Mouse (Mus musculus): ENCODE measurements around the gene Tepp.
A peak's percentile ranks its signal among the peaks of the same experiment; 100 is the strongest.

Gene Tepp

DNA sequence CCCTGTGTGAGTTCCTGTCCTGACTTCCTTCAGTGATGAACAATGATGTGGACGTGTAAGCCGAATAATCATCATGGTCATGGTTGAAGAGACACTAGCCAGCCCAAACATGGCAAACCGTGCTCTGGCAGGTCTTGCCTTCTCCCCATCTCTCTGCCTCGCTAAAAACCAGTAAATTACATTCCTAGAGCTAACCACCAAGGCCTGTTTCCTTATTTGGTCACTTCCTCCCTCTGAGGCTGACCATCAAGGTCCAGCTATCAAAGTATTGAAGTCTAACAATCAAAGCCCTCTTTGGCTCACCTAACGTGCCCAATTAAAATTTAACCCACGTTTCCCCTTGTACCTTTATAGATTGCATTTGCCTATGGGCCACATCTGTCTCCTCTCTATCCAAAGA lies 51.9 kb downstream of the Tepp start:
- no peak for DNase-seq (ENCODE audit: low read depth, low spot score)

DNA sequence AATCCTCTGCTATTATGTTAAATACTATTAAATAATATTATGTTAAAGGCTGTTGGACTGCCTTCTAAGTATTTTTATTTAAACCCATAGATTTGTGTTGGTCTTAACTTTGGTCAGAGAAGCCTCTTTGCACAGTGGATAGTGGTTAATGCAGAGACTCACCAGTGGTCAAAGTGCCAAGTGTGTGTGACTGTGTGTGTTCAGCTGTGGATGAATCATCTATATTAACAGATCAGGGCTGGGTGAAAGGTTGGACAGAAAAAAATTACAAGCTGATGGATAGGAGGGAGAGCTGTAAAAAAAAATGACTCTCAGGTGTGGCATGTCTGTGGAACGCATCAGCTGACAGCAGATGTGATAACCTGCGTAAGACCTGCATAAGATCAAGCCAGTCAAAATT lies 53.5 kb downstream of the Tepp start:
- DNase-seq (ENCODE audit: low read depth, low spot score): peak; percentile 78

DNA sequence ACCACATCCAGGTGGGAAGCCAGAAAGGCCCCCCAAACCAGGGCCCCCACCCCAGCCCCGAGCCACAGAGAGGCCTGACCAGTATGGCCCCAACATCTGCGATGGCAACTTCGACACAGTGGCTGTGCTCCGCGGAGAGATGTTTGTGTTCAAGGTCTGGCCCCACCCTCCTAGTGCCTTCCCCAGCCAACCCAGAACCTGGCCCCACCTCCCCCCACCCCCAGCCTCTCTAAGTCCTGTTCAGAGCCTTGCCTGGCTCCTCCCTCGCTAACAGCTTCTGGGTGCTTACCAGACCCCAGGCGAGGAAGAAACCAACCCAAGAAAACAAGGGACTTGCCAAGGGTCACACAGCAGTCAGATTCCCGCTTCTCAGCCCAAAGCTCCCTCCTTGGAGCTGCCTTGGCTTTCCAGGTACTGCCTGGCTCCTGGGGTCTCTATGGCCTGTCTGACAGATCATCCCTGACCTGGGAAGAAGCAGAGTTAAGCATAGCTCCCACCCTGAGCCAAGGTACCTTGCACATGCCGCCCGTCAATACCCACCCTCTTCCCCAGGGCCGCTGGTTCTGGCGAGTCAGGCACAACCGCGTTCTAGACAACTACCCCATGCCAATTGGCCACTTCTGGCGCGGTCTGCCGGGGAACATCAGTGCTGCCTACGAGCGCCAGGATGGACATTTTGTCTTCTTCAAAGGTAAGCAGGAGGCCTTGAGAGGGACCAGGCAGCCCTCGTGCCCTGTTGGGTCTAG lies 59.4 kb downstream of the Tepp start:
- DNase-seq (ENCODE audit: low read depth, low spot score): no peak

DNA sequence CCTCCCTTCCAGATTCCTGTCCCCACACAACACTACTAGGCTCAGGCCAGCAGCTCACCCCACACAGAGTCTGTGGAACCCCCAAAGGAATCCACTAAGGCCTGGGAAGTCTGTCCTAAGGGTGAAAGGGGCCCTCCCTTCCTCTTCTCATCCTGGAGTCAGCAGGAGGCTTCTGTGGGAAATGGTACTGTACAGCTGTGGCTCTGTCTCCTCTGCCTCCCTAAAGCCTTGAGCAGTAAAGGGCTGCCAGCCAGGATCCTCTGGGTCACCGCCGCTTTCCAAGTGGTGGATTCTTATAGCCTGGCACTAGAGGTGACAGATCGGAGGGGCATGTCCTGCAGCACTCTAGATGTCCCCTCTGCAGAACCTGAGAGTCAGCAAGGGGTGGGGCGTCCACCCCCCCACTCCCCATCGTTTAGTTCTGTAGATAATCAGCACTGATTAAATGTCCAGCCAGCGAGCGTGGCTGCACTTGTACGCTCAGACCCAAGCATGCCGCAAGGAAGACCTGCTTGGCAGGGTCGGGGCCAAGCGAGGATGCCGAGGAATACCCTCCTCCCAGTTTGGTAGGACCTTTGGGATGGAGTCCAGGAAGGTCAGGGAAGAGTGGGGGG lies 63.1 kb downstream of the Tepp start:
- no peak for DNase-seq (ENCODE audit: low read depth, low spot score)

DNA sequence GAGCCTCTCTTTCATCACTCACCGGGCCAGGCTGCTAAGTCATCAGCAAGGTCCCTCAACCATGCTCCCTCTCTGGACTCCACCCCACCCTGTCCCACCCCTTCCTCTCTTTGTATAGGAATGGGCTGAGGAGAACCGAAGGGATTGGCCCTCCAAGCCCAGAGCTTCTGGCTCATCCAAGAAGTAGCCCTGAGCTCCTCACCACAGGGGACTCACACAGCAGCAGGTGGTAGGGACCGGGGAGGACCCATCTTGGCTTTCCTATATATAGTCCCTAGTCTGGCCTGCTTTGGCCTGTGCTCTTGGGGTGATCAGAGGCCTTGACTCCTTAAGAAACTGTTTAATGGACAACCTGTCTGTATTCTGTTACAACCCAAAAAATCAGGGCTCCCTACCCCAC lies 64.1 kb downstream of the Tepp start:
- no peak for DNase-seq (ENCODE audit: low read depth, low spot score)

DNA sequence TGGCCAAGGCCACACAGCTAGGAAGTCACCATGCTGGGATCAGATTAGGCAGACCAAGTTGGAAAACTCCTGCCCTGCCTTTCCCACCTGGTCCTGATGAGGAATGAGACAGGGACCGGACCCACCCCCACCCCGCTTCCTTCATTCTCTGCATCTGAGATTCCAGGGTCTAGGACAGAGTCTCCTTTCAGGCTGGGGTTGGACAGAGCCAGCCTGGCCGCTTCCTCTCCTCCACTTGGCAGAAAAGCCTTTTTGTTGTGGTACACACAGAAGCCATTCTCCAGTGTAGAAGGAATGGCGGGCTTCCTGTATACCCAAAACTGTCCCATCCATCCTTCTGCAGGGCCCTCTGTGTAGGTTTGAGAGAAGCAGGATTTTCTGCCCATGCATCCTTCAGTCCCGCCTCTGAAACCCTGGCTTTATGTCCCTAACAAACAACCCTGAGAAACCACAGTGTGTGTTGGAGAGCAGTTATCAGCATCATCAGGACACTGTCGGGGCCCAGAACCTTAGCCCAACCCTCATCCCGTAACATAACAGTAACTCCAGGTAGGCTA lies 65.1 kb downstream of the Tepp start:
- no peak for DNase-seq (ENCODE audit: low read depth, low spot score)
